Mouse (Mus musculus) cerebellum, adult 11 months (tissue): Measurements from ENCODE around the gene Chmp4b.

Experiments used
- DNase-seq: peaks from one replicate; pipeline ENCODE4 v3.0.0; 2022

Chmp4b gene

DNA sequence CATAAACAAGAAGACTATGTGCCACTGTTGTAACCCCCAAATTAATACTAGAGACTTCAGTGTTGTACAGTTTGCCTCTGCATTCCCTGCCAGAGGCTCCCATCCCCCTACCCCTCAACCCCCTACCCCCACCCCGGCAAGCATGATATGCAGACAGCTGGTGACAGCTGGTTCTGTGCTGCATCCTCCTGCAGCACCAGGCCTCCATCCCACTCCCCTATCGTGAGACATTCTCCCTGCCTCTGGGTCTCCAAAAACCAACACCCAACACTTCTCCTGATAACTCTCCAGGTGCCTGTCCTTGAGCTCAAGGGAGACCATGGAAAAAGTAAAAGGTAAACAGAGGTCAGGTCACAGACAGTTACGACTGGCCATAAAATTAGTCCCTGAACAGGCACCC, 78.2 kb downstream of the Chmp4b start:
- no peak for DNase-seq

DNA sequence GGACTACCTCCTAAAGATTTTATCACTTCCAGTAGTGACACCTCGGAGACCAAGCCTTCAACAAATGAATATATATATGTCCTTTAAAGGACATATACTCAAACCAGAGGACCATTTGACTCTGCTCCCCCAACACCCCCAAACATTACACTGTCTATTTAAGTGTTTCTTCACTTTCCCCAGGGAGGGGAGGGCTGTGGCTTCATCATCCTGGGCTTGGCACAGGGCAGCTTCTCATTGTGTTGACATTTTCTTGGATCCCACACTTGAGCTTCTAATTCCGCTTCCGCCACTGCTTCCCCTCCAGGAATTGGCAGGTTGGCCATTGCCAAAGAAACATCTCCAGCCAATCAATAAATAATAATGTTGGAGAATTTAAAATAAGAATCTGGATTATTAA, 79.3 kb downstream of the Chmp4b start:
- DNase-seq = no peak

DNA sequence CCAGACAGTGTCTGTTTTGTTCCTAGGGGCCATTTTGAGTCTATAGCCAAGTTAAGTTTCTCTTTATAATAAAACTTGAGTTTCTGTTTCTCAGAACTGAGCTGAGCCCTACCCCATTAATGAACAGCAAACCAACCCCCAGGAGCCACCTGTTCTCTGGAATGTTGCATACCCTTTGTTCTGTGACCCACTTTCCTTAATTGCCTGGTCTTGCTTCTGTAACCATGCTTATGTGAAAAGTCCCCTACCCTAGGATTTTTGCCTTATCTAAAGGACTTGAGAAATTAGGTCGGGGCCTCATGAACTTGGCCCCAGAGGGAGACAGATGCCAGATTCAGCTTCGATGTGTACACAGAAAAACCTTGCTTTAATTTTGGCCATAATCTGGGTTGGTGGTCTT, 80.4 kb downstream of the Chmp4b start:
- no peak for DNase-seq

DNA sequence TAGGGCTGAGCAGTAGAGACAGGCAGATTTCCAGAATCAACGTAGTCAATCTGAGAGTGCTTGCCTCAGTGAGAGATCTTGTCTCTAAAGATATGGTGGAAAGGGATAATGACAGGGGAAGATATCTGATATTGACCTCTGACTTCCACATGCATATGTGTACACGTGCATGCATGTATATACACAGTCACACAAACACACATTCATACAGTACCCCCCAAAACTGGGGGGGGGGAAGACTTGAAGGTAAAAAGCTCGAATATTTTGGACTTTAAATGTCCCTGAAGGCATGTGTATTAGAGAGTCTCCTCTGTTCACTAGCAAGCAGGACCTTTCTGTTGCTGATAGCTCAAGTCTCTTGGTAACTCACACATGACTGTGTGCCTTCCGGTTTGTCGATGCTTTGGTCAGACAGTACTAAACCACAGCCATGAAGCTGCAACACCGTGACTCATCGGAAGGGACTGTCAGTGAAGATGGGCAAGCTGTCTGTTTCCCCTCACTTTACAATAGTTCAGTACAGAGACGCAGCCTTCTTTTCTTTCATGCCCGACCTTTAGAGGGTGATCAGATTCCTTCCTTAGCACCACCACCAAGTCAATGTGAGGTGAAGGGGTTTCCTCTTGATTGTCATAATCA, 81.1 kb downstream of the Chmp4b start:
- no peak for DNase-seq

DNA sequence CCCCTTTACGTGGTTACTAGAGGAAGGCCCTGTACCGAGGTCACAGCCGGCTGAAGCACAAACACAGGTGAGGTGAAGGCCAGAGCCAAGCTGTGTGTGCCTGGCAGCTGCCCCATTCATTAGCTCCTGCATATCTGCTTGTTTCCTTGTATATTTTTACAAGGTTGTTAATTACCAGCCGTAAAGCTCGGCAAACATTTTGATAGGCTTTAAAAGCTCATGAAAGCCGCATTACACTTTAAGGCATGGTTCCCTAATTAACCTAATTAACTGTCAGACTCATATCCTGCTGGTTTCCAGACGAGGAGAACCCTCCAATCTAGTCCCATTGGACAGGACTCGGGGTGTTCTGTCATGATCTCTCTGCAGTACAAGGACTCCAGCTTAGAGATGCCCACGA, 83.5 kb downstream of the Chmp4b start:
- no peak for DNase-seq

GRCm38 (mm10) chr2:154735416-154735815, 83.9 kb downstream of the Chmp4b start:
- no peak for DNase-seq

DNA sequence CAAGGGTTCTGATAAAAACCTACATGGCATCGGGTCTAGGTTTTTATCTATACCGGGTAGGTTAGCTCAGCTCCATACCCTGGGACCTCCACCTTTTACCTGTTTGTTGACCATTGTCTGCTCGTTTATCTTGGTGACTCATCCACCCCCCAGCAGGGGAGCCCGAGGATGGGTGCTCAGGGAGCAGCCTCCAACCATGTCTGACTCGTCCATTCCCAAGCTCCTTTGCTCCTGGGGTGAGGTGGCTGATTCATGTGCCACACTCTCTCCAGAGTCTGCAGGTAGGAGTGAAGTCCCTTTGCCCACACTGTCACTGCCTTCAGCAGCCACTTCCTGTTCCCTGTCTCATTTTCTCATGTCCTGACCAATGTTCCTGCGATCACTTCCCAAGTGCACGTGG, 84.5 kb downstream of the Chmp4b start:
- DNase-seq = no peak

- DNase-seq = no peak
These were observed 87.1 kb downstream of the Chmp4b start for GRCm38 (mm10) chr2:154738621-154739020.

DNA sequence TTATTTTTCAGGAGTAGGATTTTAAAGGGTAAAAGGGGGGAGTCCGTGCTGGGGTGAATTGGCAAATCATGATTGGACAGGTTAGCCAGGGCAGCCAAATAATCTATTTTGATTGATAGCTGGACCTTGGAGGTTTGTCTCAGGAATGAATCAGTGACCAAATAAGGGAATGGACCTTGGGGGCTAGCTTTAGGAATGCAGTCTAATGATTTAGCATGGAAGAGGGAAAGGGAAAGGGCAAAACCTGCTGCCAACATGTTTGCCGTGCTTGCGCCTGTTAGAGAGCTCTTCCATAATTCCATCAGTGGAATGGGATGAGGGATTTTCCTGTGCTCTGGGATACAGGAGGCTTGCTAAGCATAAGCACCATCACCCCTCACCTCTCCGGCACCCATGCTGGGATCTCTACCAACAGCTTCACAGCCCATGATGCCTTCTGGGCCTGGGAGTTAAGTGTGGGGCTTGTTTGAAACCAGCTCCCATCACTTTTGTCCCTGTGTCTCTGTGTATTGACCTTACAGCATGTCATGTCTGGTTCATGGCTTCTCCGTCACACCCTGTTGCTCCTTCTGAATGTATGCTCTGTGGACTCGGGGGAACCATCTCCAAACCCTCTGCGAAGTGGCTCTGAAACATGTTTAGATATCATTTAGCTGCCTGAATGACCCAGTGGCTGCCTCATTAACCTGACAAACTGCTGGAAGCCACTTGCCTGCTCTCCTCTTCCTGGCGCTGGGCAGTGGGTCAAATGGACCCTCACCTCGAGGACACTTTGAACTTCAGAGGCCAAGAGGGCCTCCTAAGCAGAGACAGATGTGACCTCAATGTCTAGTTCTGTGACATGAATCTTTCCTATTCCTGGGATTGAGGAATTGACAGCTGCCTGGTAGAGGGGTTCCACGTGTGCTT, 91.7 kb downstream of the Chmp4b start:
- no peak for DNase-seq

- no peak for DNase-seq
These were observed 92.4 kb downstream of the Chmp4b start for GRCm38 (mm10) chr2:154743915-154744314.
